Mouse (Mus musculus) megakaryocyte, embryonic 14.5 days (primary cell): ENCODE measurements around the gene Col4a6.

Experiments used
- FLI1 ChIP-seq: IDR thresholded peaks from 2 replicates; pipeline ENCODE4 v1.6.1; 2012; ENCODE audit warnings: low read length, inconsistent platforms, mixed read lengths
- GATA1 ChIP-seq: IDR thresholded peaks from 3 replicates; pipeline ENCODE4 v1.6.1; 2012; ENCODE audit warnings: mixed read lengths, low read length, inconsistent platforms, borderline replicate concordance

GRCm38 (mm10) chrX:141150290-141150689 lies 323.6 kb downstream of the Col4a6 start:
- no peak for TF ChIP-seq GATA1
- no peak for TF ChIP-seq FLI1
